Mouse (Mus musculus): ENCODE results near the gene Slc39a11. TPM values are rescaled to one million over a fixed set of nuclear protein-coding genes. Genes with fewer than 3 reads are reported as not detected.

The Slc39a11 gene
- total and polyA plus RNA-seq, 3 experiments = 43.2 to 54.4 (median 51.0) TPM

GRCm38 (mm10) chr11:113197624-113198023 is 452.3 kb downstream of the Slc39a11 start:
- in situ Hi-C loops (cut with MboI; ENCODE audit: low pct_ligation_motif_present, low pct_unique_long_range_greater_than_20kb, low sequenced_read_pairs) = loop anchor here (10.0 to 25.0 kb wide), 2 partner anchors 87 to 615 kb away; no protein-coding TSS in a partner anchor
- TF ChIP-seq USF2 (conservative IDR thresholded peaks at IDR 0.05; ENCODE audit: low read depth, low read length) (no peak), RCOR1 (conservative IDR thresholded peaks at IDR 0.05; ENCODE audit: low read depth, low read length) (no peak), ETS1 (conservative IDR thresholded peaks at IDR 0.05; ENCODE audit: low read depth, low read length) (no peak), RAD21 (IDR thresholded peaks at IDR 0.05; ENCODE audit: low read depth, low read length) (no peak), SIN3A (IDR thresholded peaks at IDR 0.05; ENCODE audit: low read length) (no peak), MAFK (IDR thresholded peaks at IDR 0.05; ENCODE audit: insufficient replicate concordance, low read length) (no peak), MAZ (IDR thresholded peaks at IDR 0.05; ENCODE audit: low read depth, low read length) (no peak), NELFE (IDR thresholded peaks at IDR 0.05; ENCODE audit: low read depth, low read length) (no peak), TBP (conservative IDR thresholded peaks at IDR 0.05; ENCODE audit: low read depth, low read length) (no peak), NRF1 (IDR thresholded peaks at IDR 0.05; ENCODE audit: low read depth, low read length) (no peak), CHD2 (IDR thresholded peaks at IDR 0.05; ENCODE audit: low read length) (no peak), USF1 (IDR thresholded peaks at IDR 0.05; ENCODE audit: low read depth, low read length) (no peak), EP300 (IDR thresholded peaks at IDR 0.05; ENCODE audit: low read length) (no peak), CTCF (conservative IDR thresholded peaks at IDR 0.05 in 1 of 2, IDR thresholded peaks at IDR 0.05 in 1 of 2; ENCODE audit: low read depth in 2 of 2, low read length in 2 of 2) (no peak), SMC3 (IDR thresholded peaks at IDR 0.05; ENCODE audit: low read depth, low read length) (no peak), ELF1 (IDR thresholded peaks at IDR 0.05; ENCODE audit: low read depth, low read length) (no peak), KAT2A (IDR thresholded peaks at IDR 0.05; ENCODE audit: insufficient replicate concordance, low read length) (no peak), E2F4 (IDR thresholded peaks at IDR 0.05; ENCODE audit: insufficient replicate concordance, low read depth, low read length) (no peak), BHLHE40 (IDR thresholded peaks at IDR 0.05; ENCODE audit: low read depth, low read length) (no peak)
- Histone ChIP-seq H3K4me3 (replicated peaks in 1 of 3; ENCODE audit: low read depth in 2 of 3, low read length in 2 of 3, poor library complexity in 1 of 3) (no peak overlapping the region), H3K9me3 (replicated peaks; ENCODE audit: low read length) (peaks cover 2% of the 10 kb centered on the region), H3K27ac (ENCODE audit: insufficient read depth, low read depth) (no peak overlapping the region), H3K4me1 (ENCODE audit: control insufficient read depth in 1 of 2, insufficient read depth in 2 of 2) (peaks cover 26 to 91% of the 10 kb centered on the region in 2 experiments), H3K36me3 (replicated peaks in 1 of 2; ENCODE audit: control insufficient read depth in 1 of 2, insufficient read depth in 1 of 2, low read length in 1 of 2) (no peaks in the 10 kb centered on the region), H3K4me2 (ENCODE audit: insufficient read depth, low read depth, poor library complexity, severe bottlenecking) (no peak overlapping the region), H3K9ac (ENCODE audit: insufficient read depth, low read depth) (no peak overlapping the region), H3K27me3 (replicated peaks) (peaks cover 6% of the 10 kb centered on the region), H3K79me2 (replicated peaks; ENCODE audit: control insufficient read depth, extremely low read depth, insufficient read depth, poor library complexity, severe bottlenecking) (no peaks in the 10 kb centered on the region)
- dilution Hi-C loops (cut with MboI; ENCODE audit: extremely low pct_ligation_motif_present, extremely low pct_unique_long_range_greater_than_20kb, low sequenced_read_pairs) = no loop called here
- no peak for DNase-seq (ENCODE audit: extremely low read depth)

- Histone ChIP-seq H3K4me3 (replicated peaks in 1 of 3; ENCODE audit: low read depth in 2 of 3, low read length in 2 of 3, poor library complexity in 1 of 3) (no peak overlapping the region), H3K27ac (ENCODE audit: insufficient read depth, low read depth) (no peak overlapping the region), H3K27me3 (replicated peaks) (peaks cover 6% of the 10 kb centered on the region), H3K4me2 (ENCODE audit: insufficient read depth, low read depth, poor library complexity, severe bottlenecking) (0 out of 2 replicates have a peak overlapping the region, but pooled peaks have one; percentile 8), H3K36me3 (replicated peaks in 1 of 2; ENCODE audit: control insufficient read depth in 1 of 2, insufficient read depth in 1 of 2, low read length in 1 of 2) (no peaks in the 10 kb centered on the region), H3K9ac (ENCODE audit: insufficient read depth, low read depth) (no peak overlapping the region), H3K79me2 (replicated peaks; ENCODE audit: control insufficient read depth, extremely low read depth, insufficient read depth, poor library complexity, severe bottlenecking) (no peaks in the 10 kb centered on the region), H3K9me3 (replicated peaks; ENCODE audit: low read length) (peaks cover 2% of the 10 kb centered on the region), H3K4me1 (ENCODE audit: control insufficient read depth in 1 of 2, insufficient read depth in 2 of 2) (peaks cover 26 to 92% of the 10 kb centered on the region in 2 experiments)
- in situ Hi-C loops (cut with MboI; ENCODE audit: low pct_ligation_motif_present, low pct_unique_long_range_greater_than_20kb, low sequenced_read_pairs) (loop anchor here (10.0 to 25.0 kb wide), 2 partner anchors 88 to 616 kb away; no protein-coding TSS in a partner anchor), dilution Hi-C loops (cut with MboI; ENCODE audit: extremely low pct_ligation_motif_present, extremely low pct_unique_long_range_greater_than_20kb, low sequenced_read_pairs) (no loop called here)
- peak; percentile 59 for DNase-seq (ENCODE audit: extremely low read depth)
- TF ChIP-seq RCOR1 (conservative IDR thresholded peaks at IDR 0.05; ENCODE audit: low read depth, low read length) = no peak
- TF ChIP-seq HCFC1 (IDR thresholded peaks at IDR 0.05; ENCODE audit: low read depth, low read length) = no peak
- peak; percentile 34; the same call in 1 of the 2 replicates for TF ChIP-seq TCF12 (IDR thresholded peaks at IDR 0.05; ENCODE audit: low read depth, low read length)
- no peak for TF ChIP-seq CTCF (conservative IDR thresholded peaks at IDR 0.05 in 1 of 2, IDR thresholded peaks at IDR 0.05 in 1 of 2; ENCODE audit: low read depth in 2 of 2, low read length in 2 of 2)
- no peak for TF ChIP-seq NELFE (IDR thresholded peaks at IDR 0.05; ENCODE audit: low read depth, low read length)
- TF ChIP-seq EP300 (IDR thresholded peaks at IDR 0.05; ENCODE audit: low read length) = no peak
- TF ChIP-seq BHLHE40 (IDR thresholded peaks at IDR 0.05; ENCODE audit: low read depth, low read length) = peak; percentile 97
- TF ChIP-seq ZC3H11A (IDR thresholded peaks at IDR 0.05; ENCODE audit: low read depth, low read length) = no peak
- no peak for TF ChIP-seq JUN (IDR thresholded peaks at IDR 0.05; ENCODE audit: insufficient read depth, low read depth, low read length)
- peak; percentile 53; the same call in 1 of the 2 replicates for TF ChIP-seq ETS1 (conservative IDR thresholded peaks at IDR 0.05; ENCODE audit: low read depth, low read length)
- TF ChIP-seq USF2 (conservative IDR thresholded peaks at IDR 0.05; ENCODE audit: low read depth, low read length) = no peak
- no peak for TF ChIP-seq KAT2A (IDR thresholded peaks at IDR 0.05; ENCODE audit: insufficient replicate concordance, low read length)
- TF ChIP-seq MAZ (IDR thresholded peaks at IDR 0.05; ENCODE audit: low read depth, low read length) = no peak
- peak; percentile 87 for TF ChIP-seq MAFK (IDR thresholded peaks at IDR 0.05; ENCODE audit: insufficient replicate concordance, low read length)
- no peak for TF ChIP-seq POLR2A (IDR thresholded peaks at IDR 0.05; ENCODE audit: low read depth, low read length)
- TF ChIP-seq MEF2A (IDR thresholded peaks at IDR 0.05; ENCODE audit: borderline replicate concordance, low read depth, low read length) = no peak
- TF ChIP-seq ZNF384 (IDR thresholded peaks at IDR 0.05; ENCODE audit: low read depth, low read length) = no peak
- no peak for TF ChIP-seq ZKSCAN1 (IDR thresholded peaks at IDR 0.05; ENCODE audit: borderline replicate concordance, low read depth, low read length)
- no peak for TF ChIP-seq GABPA (IDR thresholded peaks at IDR 0.05; ENCODE audit: insufficient replicate concordance, low read depth, low read length)
- no peak for TF ChIP-seq SMC3 (IDR thresholded peaks at IDR 0.05; ENCODE audit: low read depth, low read length)
These were observed 453.5 kb downstream of the Slc39a11 start for GRCm38 (mm10) chr11:113196234-113197007.

Data from CH12.LX (cell line).